Mouse (Mus musculus): ENCODE data around the gene Slc16a8.

Gene Slc16a8

GRCm38 (mm10) chr15:79254661-79255060 lies at the start of gene Slc16a8:
Gene Slc16a8, minus strand, starts transcription at chr15:79254761.
- DNase-seq (ENCODE audit: low spot score) = no peak

DNA sequence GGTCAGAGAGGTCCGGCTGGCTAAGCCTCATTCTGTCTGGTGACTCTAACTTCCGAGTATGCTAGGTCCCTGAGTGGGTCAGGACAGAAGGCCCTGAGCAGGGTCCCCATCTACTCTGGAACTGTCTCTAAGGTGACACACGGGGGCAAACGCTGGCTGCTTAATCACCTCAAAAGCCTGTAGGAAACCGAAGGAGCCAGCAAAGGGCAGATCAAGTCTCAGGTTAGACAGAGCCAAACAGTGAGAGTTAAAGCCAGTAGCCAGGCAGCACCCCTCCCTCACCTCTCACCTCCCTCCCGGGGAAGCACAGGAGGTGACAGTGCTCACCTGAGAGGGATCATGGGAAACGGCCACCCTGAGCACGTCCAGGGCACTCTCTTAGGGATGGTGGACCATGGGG lies 49.2 kb upstream of the Slc16a8 start:
- no peak for DNase-seq (ENCODE audit: low spot score)

- DNase-seq (ENCODE audit: low spot score) = no peak
Measured at GRCm38 (mm10) chr15:79299563-79300155, 45.1 kb upstream of the Slc16a8 start.

- DNase-seq (ENCODE audit: low spot score) = no peak
Measured at GRCm38 (mm10) chr15:79298553-79298952, 44.0 kb upstream of the Slc16a8 start.

GRCm38 (mm10) chr15:79292779-79293178 lies 38.2 kb upstream of the Slc16a8 start:
- DNase-seq (ENCODE audit: low spot score) = no peak

- DNase-seq (ENCODE audit: low spot score) = no peak
Measured at GRCm38 (mm10) chr15:79290340-79290739, 35.8 kb upstream of the Slc16a8 start.

- DNase-seq (ENCODE audit: low spot score) = no peak
Measured at GRCm38 (mm10) chr15:79289441-79289840, 34.9 kb upstream of the Slc16a8 start.

DNA sequence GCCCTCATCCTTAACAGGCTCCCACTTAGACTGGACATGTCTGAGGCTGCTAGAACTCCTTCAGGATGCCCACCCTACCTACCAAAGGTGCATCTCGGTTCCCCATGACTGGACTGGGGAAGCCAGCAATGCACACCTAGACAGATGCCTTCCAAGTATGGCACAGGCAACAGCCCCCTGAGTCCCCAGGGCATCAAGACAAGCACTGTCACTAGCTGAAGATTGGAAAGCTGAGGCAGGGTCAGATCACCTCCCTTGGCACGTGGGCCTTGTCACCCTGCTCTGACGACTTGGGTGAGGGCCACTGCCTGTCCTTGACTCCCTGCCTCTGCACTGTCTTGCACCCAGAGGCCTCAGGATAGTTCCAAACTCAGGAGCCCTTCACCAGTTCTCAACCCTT lies 33.8 kb upstream of the Slc16a8 start:
- DNase-seq (ENCODE audit: low spot score) = no peak

DNA sequence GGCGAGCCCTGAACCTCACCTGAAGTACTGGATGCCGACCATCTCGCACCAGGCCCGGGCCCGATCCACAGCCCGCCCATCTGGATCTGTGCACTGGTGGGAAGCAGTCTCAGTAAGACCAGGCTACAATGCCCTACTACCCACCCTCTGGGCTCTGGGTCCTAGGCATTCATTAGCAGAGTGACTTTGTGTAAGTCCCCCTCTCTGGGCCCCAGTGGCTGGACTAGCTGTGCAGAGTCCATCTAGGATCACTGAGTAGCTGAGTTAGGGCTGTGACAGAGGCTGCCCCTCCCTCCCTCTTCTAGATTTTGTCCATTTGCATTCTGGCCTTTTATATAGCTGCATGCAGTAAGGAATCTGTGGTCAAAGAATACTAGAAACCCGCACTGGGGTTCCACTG lies 32.5 kb upstream of the Slc16a8 start:
- no peak for DNase-seq (ENCODE audit: low spot score)

DNA sequence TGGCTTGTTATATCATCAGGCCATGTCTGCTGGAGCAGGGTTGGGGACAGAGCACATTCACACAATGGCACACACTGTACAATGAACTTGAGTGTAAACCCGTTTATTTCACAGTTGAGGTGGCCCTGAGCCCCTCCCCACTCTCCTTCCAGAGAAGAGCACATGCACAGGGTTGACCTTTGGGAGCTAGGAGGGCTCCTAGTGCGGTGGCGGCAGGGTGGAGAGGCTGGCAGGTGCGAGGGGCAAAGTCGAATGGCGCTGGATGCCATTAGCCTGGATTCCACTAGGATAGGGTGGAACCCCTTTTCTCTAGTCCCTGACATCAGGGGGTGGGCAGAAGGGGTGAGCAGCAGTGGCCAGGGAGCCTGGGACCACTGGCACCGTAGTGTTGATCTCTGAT lies 31.6 kb upstream of the Slc16a8 start:
- DNase-seq (ENCODE audit: low spot score) = no peak

- no peak for DNase-seq (ENCODE audit: low spot score)
Measured at GRCm38 (mm10) chr15:79285399-79285798, 30.8 kb upstream of the Slc16a8 start, which contains the start of gene Baiap2l2. Gene Baiap2l2, minus strand, starts transcription at chr15:79285537.

- no peak for DNase-seq (ENCODE audit: low spot score)
Measured at GRCm38 (mm10) chr15:79283371-79283770, 28.8 kb upstream of the Slc16a8 start.

GRCm38 (mm10) chr15:79282434-79282833 lies 27.9 kb upstream of the Slc16a8 start:
- no peak for DNase-seq (ENCODE audit: low spot score)

- DNase-seq (ENCODE audit: low spot score) = no peak
Measured at GRCm38 (mm10) chr15:79281389-79281788, 26.8 kb upstream of the Slc16a8 start.

DNA sequence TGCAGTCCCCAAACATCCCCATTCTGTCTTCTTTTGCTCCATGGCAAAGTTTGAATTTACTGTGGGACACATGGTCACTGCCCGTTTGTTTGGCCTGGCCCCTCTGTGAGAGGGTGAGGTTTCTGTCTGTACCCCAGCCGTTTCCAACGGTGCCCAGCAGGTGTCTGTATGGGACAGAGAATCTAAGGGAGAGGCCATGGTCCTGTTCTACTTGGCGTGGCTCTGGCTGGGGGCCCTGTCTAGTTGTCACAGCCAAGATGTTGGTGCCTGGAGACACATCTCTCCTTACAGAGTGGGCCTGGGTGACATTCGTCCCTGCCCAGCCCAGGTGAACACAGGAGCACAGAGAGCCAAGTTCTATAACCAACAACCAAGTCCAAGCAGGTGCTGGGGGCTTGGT lies 26.3 kb upstream of the Slc16a8 start:
- DNase-seq (ENCODE audit: low spot score) = no peak

GRCm38 (mm10) chr15:79280209-79280608 lies 25.6 kb upstream of the Slc16a8 start:
- no peak for DNase-seq (ENCODE audit: low spot score)

DNA sequence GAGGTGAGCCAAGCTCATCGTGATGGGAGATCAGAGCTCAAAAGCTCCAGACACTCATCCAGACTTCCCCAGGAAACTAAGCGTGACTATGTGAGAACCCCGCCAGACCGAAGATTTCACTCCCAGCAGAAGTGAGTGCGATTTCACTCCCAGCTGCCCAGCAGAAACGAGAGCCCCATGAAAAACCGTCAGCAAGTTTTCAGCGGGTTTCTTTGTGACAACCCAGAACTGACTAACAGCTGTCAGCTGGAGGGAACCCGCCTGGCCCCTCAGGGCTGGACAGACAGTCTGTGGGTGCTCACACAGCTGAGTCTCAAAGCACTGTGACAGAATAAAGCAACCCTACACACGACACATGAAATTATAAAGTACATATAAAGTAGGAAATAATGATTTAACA lies 23.2 kb upstream of the Slc16a8 start:
- DNase-seq (ENCODE audit: low spot score) = no peak

GRCm38 (mm10) chr15:79273020-79273419 lies 18.5 kb upstream of the Slc16a8 start:
- no peak for DNase-seq (ENCODE audit: low spot score)

GRCm38 (mm10) chr15:79271124-79271746 lies 16.7 kb upstream of the Slc16a8 start:
- no peak for DNase-seq (ENCODE audit: low spot score)

- peak; percentile 56 for DNase-seq (ENCODE audit: low spot score)
Measured at GRCm38 (mm10) chr15:79270317-79271123, 16.0 kb upstream of the Slc16a8 start.

DNA sequence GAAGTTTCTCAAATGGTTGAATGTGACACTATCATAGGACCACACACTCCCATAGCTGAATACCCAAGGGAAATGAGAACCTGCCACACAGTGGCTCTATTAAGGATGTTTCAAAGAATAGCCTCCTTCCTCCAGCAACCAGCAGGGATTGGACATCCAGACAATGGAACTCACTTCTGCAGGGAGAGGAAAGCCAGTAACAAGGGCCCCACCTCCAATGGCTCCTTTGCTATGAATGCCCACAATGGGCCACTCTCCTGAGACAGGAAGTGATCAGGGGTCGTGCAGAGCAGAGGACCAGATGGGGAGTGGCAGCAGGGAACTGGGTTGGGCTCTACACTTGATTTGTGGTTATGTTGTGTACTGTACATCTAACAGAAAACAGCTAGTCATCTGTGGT lies 14.0 kb upstream of the Slc16a8 start:
- DNase-seq (ENCODE audit: low spot score) = no peak

DNA sequence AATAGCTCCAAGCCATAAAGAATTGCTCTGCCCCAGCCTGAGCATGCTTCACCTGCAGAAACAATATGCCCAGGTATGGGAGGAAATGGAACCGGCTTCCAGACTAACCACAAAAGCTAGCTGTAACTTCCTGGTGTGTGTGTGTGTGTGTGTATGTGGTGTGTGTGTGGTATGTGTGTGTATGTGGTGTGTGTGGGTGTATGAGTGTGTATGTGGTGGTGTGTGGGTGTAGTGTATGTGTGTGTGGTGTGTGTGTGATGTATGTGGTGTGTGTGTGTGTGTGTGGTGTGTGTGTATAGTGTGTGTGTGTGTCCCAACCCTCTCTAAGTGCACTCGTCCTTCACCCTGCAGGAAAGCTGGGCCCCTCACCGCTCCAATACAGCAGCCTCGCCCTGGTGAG lies 10.8 kb upstream of the Slc16a8 start:
- no peak for DNase-seq (ENCODE audit: low spot score)

DNA sequence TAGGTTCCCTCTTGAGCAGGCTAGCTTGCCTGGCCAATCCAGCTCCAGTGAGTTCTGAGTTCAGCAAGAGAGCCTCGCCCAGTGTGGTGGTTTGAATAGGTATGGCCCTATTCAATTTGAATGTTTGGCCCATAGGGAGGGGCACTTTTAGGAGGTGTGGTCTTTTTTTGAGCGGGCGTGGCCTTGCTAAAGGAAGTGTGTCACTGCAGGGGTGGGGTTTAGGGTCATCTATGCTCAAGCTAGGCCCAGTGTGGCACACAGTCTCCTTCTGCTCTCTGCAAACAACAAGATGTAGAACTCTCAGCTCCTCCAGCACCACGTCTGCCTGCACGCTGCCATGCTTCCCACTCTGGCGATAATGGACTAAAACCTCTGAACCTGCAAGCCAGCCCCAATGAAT lies 9.2 kb upstream of the Slc16a8 start:
- DNase-seq (ENCODE audit: low spot score) = no peak

Measured in spleen, adult 12 weeks (tissue).